Mouse (Mus musculus) heart, embryonic 12.5 days (tissue): ENCODE measurements at regions not wholly inside any gene's neighbourhood (a gene's known extent, or its start where the extent isn't known, plus 50 kb on each side); places are given as distances from the start of the nearest gene placed in this dataset.

Experiments used
- ATAC-seq: fragments of 200-750 bp; cut with Nextera tagmentation; 2 replicates; pipeline ENCODE4 v1.8.0; 2017; ENCODE audit warnings: moderate TSS enrichment, moderate library complexity; ENCODE audit not compliant: insufficient number of reproducible peaks, low FRiP score
- H3K27ac ChIP-seq: fragments of 300-500 bp; sonication (generic); 2 replicates; pipeline ENCODE4 v1.5.1; 2016; ENCODE audit warnings: mild to moderate bottlenecking, moderate library complexity; ENCODE audit not compliant: poor library complexity, severe bottlenecking
- H3K27me3 ChIP-seq: fragments of 300-500 bp; sonication (generic); replicated peaks from 2 replicates; pipeline ENCODE4 v1.6.1; 2016; ENCODE audit warnings: mild to moderate bottlenecking, moderate library complexity
- H3K36me3 ChIP-seq: fragments of 300-500 bp; sonication (generic); 2 replicates; pipeline ENCODE4 v1.6.1; 2016; ENCODE audit warnings: mild to moderate bottlenecking, moderate library complexity
- H3K4me1 ChIP-seq: fragments of 300-500 bp; sonication (generic); replicated peaks from 2 replicates; pipeline ENCODE4 v1.6.1; 2016; ENCODE audit warnings: mild to moderate bottlenecking
- H3K4me2 ChIP-seq: fragments of 300-500 bp; sonication (generic); 2 replicates; pipeline ENCODE4 v1.6.1; 2016; ENCODE audit warnings: mild to moderate bottlenecking, moderate library complexity
- H3K4me3 ChIP-seq: fragments of 300-500 bp; sonication (generic); 2 replicates; pipeline ENCODE4 v1.5.1; 2016; ENCODE audit warnings: mild to moderate bottlenecking
- H3K9ac ChIP-seq: fragments of 300-500 bp; sonication (generic); 2 replicates; pipeline ENCODE4 v1.6.1; 2016; ENCODE audit warnings: mild to moderate bottlenecking, moderate library complexity
- H3K9me3 ChIP-seq: fragments of 300-500 bp; sonication (generic); replicated peaks from 2 replicates; pipeline ENCODE4 v1.6.1; 2016; ENCODE audit warnings: mild to moderate bottlenecking, moderate library complexity
- WGBS: fragments of 180-500 bp; shearing (Covaris S2); methylation state at CpG from one replicate; pipeline ENCODE4 v1.1.7; 2016; 5-methylcytosine and 5-hydroxymethylcytosine counted together

- ATAC-seq: no peak
- Histone ChIP-seq H3K27ac (no peak overlapping the region), H3K27me3 (no peaks in the 10 kb centered on the region), H3K36me3 (no peaks in the 10 kb centered on the region), H3K9ac (no peak overlapping the region), H3K4me3 (no peak overlapping the region), H3K4me1 (no peaks in the 10 kb centered on the region), H3K9me3 (no peaks in the 10 kb centered on the region), H3K4me2 (no peak overlapping the region)
- WGBS: 59% methylated on average over 2 of the region's 2 CpGs
These were observed 284.7 kb upstream of the N6amt1 start for GRCm38 (mm10) chr16:87069294-87069693.

DNA sequence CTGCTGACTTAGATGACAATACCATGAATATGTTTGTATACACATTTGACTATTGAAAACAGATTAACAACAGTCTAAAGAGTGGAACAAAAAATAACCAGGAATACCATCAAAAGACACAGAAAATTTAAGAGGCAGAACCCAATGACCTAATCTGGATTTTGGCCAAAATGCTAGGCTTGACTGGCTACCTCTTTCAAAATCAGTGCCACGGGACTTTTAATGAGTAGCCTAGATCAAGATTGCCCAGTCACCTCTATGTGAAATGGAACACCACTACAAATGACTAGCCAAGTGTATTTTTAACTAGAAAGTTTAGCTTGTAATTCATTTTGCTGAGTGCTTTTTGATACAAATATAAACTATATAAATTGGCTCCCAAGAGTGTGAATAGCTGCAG is 286.0 kb upstream of the N6amt1 start:
- no peak overlapping the region for H3K4me3 ChIP-seq
- H3K27me3 ChIP-seq: no peaks in the 10 kb centered on the region
- no peaks in the 10 kb centered on the region for H3K4me1 ChIP-seq
- no peaks in the 10 kb centered on the region for H3K36me3 ChIP-seq
- H3K27ac ChIP-seq: no peak overlapping the region
- no peak overlapping the region for H3K9ac ChIP-seq
- no peak for ATAC-seq
- H3K4me2 ChIP-seq: no peak overlapping the region
- no peaks in the 10 kb centered on the region for H3K9me3 ChIP-seq
- 71% methylated on average over 1 of the region's 1 CpGs for WGBS

GRCm38 (mm10) chr16:87067523-87067922 is 286.5 kb upstream of the N6amt1 start:
- no peak overlapping the region for H3K4me2 ChIP-seq
- H3K27me3 ChIP-seq: no peaks in the 10 kb centered on the region
- 83% methylated on average over 5 of the region's 5 CpGs for WGBS
- H3K36me3 ChIP-seq: no peaks in the 10 kb centered on the region
- H3K9ac ChIP-seq: no peak overlapping the region
- H3K4me3 ChIP-seq: no peak overlapping the region
- ATAC-seq: no peak
- no peak overlapping the region for H3K27ac ChIP-seq
- H3K4me1 ChIP-seq: no peaks in the 10 kb centered on the region
- H3K9me3 ChIP-seq: no peaks in the 10 kb centered on the region

DNA sequence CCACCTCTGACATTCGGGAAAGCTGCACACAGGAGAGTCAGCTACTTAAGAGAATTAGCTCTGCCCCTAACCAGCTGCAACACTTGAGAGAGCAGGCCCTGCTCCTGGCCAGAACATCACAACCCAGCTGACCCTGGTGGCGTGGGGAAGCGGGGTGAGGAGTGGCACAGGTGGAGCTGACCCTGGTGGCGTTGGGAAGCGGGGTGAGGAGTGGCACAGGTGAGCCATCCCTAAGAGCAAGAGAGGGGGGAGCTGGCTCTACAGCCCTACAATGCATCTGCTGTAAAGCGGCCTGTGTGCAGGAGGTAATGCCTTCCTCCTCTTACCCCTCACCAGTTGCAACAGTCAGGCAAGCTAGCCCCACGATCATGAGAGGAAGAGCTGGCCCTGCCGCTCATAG is 293.5 kb upstream of the N6amt1 start:
- WGBS: 84% methylated on average over 8 of the region's 8 CpGs
- no peaks in the 10 kb centered on the region for H3K36me3 ChIP-seq
- no peaks in the 10 kb centered on the region for H3K9me3 ChIP-seq
- H3K4me2 ChIP-seq: no peak overlapping the region
- no peak overlapping the region for H3K27ac ChIP-seq
- H3K4me1 ChIP-seq: no peaks in the 10 kb centered on the region
- peak; percentile 15; the same call in 1 of the 2 replicates for ATAC-seq
- no peak overlapping the region for H3K9ac ChIP-seq
- no peaks in the 10 kb centered on the region for H3K27me3 ChIP-seq
- H3K4me3 ChIP-seq: no peak overlapping the region

- H3K9ac ChIP-seq: no peak overlapping the region
- H3K4me2 ChIP-seq: no peak overlapping the region
- H3K27ac ChIP-seq: no peak overlapping the region
- ATAC-seq: no peak
- WGBS: 45% methylated on average over 8 of the region's 8 CpGs
- no peaks in the 10 kb centered on the region for H3K36me3 ChIP-seq
- no peaks in the 10 kb centered on the region for H3K27me3 ChIP-seq
- H3K9me3 ChIP-seq: no peaks in the 10 kb centered on the region
- no peaks in the 10 kb centered on the region for H3K4me1 ChIP-seq
- H3K4me3 ChIP-seq: no peak overlapping the region
These were observed 304.1 kb upstream of the N6amt1 start for GRCm38 (mm10) chr16:87049741-87050383.

DNA sequence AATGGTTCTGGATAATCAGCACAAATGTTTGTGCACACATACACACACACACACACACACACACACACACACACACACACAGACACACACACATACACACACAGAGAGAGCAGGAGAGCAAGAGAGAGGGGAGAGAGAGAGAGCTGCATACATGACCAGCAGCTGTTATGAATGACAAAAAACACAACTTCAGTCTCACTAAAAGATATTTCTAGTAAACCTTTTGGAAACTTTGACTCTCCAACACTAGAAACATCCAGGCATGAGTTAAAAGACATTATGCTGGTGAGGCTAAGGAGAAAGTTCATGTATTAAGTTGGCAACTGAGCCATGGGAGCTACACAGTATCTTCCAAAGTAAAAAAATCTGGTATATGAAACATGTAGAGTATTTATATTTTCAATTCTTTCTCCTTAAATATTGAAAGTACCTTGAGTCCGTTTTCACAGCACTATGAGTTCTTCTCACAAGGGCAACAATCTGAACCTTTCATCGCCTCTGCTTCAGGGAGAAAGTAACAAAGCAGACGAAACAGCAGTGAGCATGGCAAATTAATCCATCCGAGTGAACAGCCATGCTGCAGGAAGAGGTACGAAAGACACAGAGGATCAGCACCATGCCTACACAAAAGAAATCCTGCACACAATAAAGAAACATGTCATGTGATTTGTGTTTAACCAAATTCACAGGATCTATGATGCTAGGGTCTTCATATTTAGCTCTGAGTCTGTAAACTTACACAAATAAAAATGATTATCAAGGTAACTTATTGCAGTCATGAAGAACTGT is 309.0 kb upstream of the N6amt1 start:
- no peak overlapping the region for H3K9ac ChIP-seq
- H3K27me3 ChIP-seq: no peaks in the 10 kb centered on the region
- H3K4me3 ChIP-seq: no peak overlapping the region
- H3K27ac ChIP-seq: no peak overlapping the region
- 69% methylated on average over 5 of the region's 5 CpGs for WGBS
- no peak overlapping the region for H3K4me2 ChIP-seq
- ATAC-seq: no peak
- H3K9me3 ChIP-seq: no peaks in the 10 kb centered on the region
- H3K4me1 ChIP-seq: no peaks in the 10 kb centered on the region
- no peaks in the 10 kb centered on the region for H3K36me3 ChIP-seq

DNA sequence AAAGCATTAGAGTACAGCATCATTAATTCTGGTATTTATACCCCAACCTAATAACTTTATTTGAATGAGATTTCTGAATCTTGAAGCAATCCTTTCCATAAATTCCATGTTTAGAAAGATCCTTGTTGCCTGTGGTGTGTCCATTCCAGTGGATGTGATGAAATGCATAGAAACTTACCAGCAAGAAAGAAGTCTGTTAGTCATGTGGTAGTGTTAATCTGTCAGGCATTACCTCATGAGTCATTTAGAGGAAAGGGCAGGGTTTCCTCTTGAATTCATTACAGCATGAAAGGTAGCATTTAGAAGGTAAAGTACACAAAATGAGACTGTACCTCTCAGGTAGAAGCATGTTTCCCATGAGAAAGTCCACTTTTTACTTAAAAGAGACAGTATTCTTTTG is 310.3 kb upstream of the N6amt1 start:
- H3K4me2 ChIP-seq: no peak overlapping the region
- H3K4me1 ChIP-seq: no peaks in the 10 kb centered on the region
- H3K9ac ChIP-seq: no peak overlapping the region
- ATAC-seq: no peak
- no peaks in the 10 kb centered on the region for H3K9me3 ChIP-seq
- H3K36me3 ChIP-seq: no peaks in the 10 kb centered on the region
- H3K4me3 ChIP-seq: no peak overlapping the region
- no peaks in the 10 kb centered on the region for H3K27me3 ChIP-seq
- no peak overlapping the region for H3K27ac ChIP-seq

DNA sequence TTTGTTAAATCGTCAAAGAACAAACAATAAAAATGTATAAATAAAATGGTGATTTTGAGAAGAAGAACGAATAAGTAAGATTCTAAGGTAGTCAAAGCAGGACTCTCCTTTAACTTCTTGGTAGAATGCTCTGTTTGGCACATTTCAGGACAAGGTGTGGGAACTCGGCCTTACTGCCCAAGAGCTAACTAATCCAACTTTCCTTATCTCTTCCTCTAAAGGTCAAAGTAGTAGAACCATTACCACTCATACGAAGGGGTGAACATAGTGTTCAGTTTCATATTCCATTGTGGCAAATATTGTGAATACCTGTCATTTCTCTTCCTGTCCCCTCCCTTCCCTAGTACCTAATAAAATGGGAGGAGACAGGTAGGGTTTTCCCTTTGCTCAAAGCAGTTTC is 313.6 kb upstream of the N6amt1 start:
- no peak for ATAC-seq
- Histone ChIP-seq H3K27me3 (no peaks in the 10 kb centered on the region), H3K4me1 (no peaks in the 10 kb centered on the region), H3K27ac (no peak overlapping the region), H3K9me3 (no peaks in the 10 kb centered on the region), H3K4me2 (no peak overlapping the region), H3K4me3 (no peak overlapping the region), H3K9ac (no peak overlapping the region), H3K36me3 (no peaks in the 10 kb centered on the region)
- 74% methylated on average over 4 of the region's 4 CpGs for WGBS

GRCm38 (mm10) chr16:87039861-87040260 is 314.1 kb upstream of the N6amt1 start:
- no peak for ATAC-seq
- Histone ChIP-seq H3K9ac (no peak overlapping the region), H3K9me3 (no peaks in the 10 kb centered on the region), H3K27me3 (no peaks in the 10 kb centered on the region), H3K4me3 (no peak overlapping the region), H3K27ac (no peak overlapping the region), H3K4me2 (no peak overlapping the region), H3K4me1 (no peaks in the 10 kb centered on the region), H3K36me3 (no peaks in the 10 kb centered on the region)
- 72% methylated on average over 1 of the region's 1 CpGs for WGBS

GRCm38 (mm10) chr16:87037061-87037460 is 316.9 kb upstream of the N6amt1 start:
- H3K4me1 ChIP-seq: no peaks in the 10 kb centered on the region
- H3K27me3 ChIP-seq: no peaks in the 10 kb centered on the region
- no peaks in the 10 kb centered on the region for H3K36me3 ChIP-seq
- H3K4me3 ChIP-seq: no peak overlapping the region
- H3K4me2 ChIP-seq: no peak overlapping the region
- no peak overlapping the region for H3K9ac ChIP-seq
- no peaks in the 10 kb centered on the region for H3K9me3 ChIP-seq
- no peak overlapping the region for H3K27ac ChIP-seq
- no peak for ATAC-seq
- WGBS: 69% methylated on average over 6 of the region's 6 CpGs

- Histone ChIP-seq H3K9ac (no peak overlapping the region), H3K36me3 (no peaks in the 10 kb centered on the region), H3K27ac (no peak overlapping the region), H3K4me2 (no peak overlapping the region), H3K4me1 (no peaks in the 10 kb centered on the region), H3K9me3 (no peaks in the 10 kb centered on the region), H3K27me3 (no peaks in the 10 kb centered on the region), H3K4me3 (no peak overlapping the region)
- WGBS: 78% methylated on average over 3 of the region's 3 CpGs
- ATAC-seq: no peak
These were observed 322.1 kb upstream of the N6amt1 start for GRCm38 (mm10) chr16:87031836-87032235.
